Mouse (Mus musculus) embryonic facial prominence, embryonic 13.5 days (tissue): ENCODE measurements at regions not wholly inside any gene's neighbourhood (a gene's known extent, or its start where the extent isn't known, plus 50 kb on each side); places are given as distances from the start of the nearest gene placed in this dataset.

Experiments used
- ATAC-seq: fragments of 200-750 bp; cut with Nextera tagmentation; 2 replicates; pipeline ENCODE4 v1.8.0; 2017; ENCODE audit warnings: low read depth; ENCODE audit not compliant: insufficient number of reproducible peaks, insufficient read depth, low FRiP score, low TSS enrichment
- H3K27ac ChIP-seq: fragments of 300-500 bp; sonication (generic); 2 replicates; pipeline ENCODE4 v1.5.1; 2015; ENCODE audit warnings: moderate library complexity, mild to moderate bottlenecking, inconsistent platforms
- H3K27me3 ChIP-seq: fragments of 300-500 bp; sonication (generic); 2 replicates; pipeline ENCODE4 v1.6.1; 2015; ENCODE audit warnings: mild to moderate bottlenecking, inconsistent platforms
- H3K36me3 ChIP-seq: fragments of 300-500 bp; sonication (generic); 2 replicates; pipeline ENCODE4 v1.6.1; 2015; ENCODE audit warnings: mild to moderate bottlenecking, inconsistent platforms
- H3K4me1 ChIP-seq: fragments of 300-500 bp; sonication (generic); 2 replicates; pipeline ENCODE4 v1.6.1; 2015; ENCODE audit warnings: inconsistent platforms
- H3K4me2 ChIP-seq: fragments of 300-500 bp; sonication (generic); 2 replicates; pipeline ENCODE4 v1.6.1; 2015; ENCODE audit warnings: moderate library complexity, mild to moderate bottlenecking, inconsistent platforms
- H3K4me3 ChIP-seq: fragments of 300-500 bp; sonication (generic); 2 replicates; pipeline ENCODE4 v1.5.1; 2015; ENCODE audit warnings: mild to moderate bottlenecking, inconsistent platforms
- H3K9ac ChIP-seq: fragments of 300-500 bp; sonication (generic); 2 replicates; pipeline ENCODE4 v1.6.1; 2015; ENCODE audit warnings: mild to moderate bottlenecking, inconsistent platforms
- H3K9me3 ChIP-seq: fragments of 300-500 bp; sonication (generic); 2 replicates; pipeline ENCODE4 v1.6.1; 2016; ENCODE audit warnings: inconsistent platforms
- WGBS: fragments of 180-500 bp; shearing (Covaris S2); methylation state at CpG from one replicate; pipeline ENCODE4 v1.1.7; 2015; ENCODE audit warnings: mixed read lengths; 5-methylcytosine and 5-hydroxymethylcytosine counted together

DNA sequence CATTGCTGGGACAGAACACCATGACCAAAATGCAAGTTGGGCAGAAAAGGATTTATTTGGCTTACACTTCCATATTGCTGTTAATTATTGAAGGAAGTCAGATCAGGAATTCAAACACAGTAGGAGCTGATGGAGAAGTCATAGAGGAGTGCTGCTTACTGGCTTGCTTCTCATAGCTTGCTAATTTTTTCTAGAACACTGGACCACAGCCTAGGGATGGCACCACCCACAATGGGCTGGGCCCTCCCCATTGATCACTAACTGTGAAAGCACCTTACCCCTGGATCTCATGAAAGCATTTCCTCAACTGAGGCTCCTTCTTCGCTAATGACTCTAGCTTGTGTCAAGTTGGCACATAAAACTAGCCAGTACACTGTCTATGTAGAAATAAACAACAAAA, 381.3 kb downstream of the Nup35 start:
- H3K4me3 ChIP-seq, result no peak overlapping the region
- H3K27me3 ChIP-seq, result no peaks in the 10 kb centered on the region
- no peaks in the 10 kb centered on the region for H3K36me3 ChIP-seq
- H3K4me2 ChIP-seq, result no peak overlapping the region
- H3K4me1 ChIP-seq, result no peaks in the 10 kb centered on the region
- no peaks in the 10 kb centered on the region for H3K9me3 ChIP-seq
- 81% methylated on average over 1 of the region's 1 CpGs for WGBS
- H3K27ac ChIP-seq, result no peak overlapping the region
- no peak for ATAC-seq
- H3K9ac ChIP-seq, result no peak overlapping the region

DNA sequence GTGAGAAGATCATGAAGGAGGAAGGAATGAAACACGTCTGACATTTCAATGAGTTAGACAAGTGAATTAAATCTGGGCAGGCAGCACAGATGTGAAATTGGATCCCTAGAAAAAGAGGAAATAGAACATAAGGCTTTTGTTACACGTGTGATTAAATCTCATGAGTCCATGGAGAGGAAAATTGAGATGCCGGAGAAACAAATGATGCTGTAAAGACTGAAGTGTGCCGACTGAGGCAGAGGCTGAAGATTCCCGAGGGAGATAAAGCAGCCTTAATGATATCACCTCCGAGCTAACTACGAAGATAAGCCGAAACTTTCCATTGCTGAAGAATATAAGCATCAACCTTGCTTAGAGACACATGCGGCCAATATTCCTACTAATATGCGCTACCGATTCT, 390.0 kb downstream of the Nup35 start:
- Histone ChIP-seq H3K9ac (no peak overlapping the region), H3K27ac (no peak overlapping the region), H3K9me3 (no peaks in the 10 kb centered on the region), H3K27me3 (no peaks in the 10 kb centered on the region), H3K4me2 (no peak overlapping the region), H3K4me1 (no peaks in the 10 kb centered on the region), H3K4me3 (no peak overlapping the region), H3K36me3 (no peaks in the 10 kb centered on the region)
- 49% methylated on average over 11 of the region's 11 CpGs for WGBS
- no peak for ATAC-seq

GRCm38 (mm10) chr2:81023620-81024019, 406.6 kb downstream of the Nup35 start:
- H3K9me3 ChIP-seq, result peaks cover 6% of the 10 kb centered on the region; the same call in 1 of the 2 replicates
- H3K36me3 ChIP-seq, result no peaks in the 10 kb centered on the region
- no peak for ATAC-seq
- H3K27me3 ChIP-seq, result no peaks in the 10 kb centered on the region
- WGBS, result 85% methylated on average over 3 of the region's 3 CpGs
- H3K9ac ChIP-seq, result no peak overlapping the region
- no peaks in the 10 kb centered on the region for H3K4me1 ChIP-seq
- no peak overlapping the region for H3K4me3 ChIP-seq
- no peak overlapping the region for H3K4me2 ChIP-seq
- no peak overlapping the region for H3K27ac ChIP-seq
